Mouse (Mus musculus) spleen, postnatal 36 days (tissue): ENCODE results near the gene Pdzk1.

Experiments used
- DNase-seq, 2 experiments: peaks; one replicate each; pipeline ENCODE4 v3.0.0; 2022; ENCODE audit warnings: low spot score in 2 of 2, mixed read lengths in 1 of 2

Gene Pdzk1

DNA sequence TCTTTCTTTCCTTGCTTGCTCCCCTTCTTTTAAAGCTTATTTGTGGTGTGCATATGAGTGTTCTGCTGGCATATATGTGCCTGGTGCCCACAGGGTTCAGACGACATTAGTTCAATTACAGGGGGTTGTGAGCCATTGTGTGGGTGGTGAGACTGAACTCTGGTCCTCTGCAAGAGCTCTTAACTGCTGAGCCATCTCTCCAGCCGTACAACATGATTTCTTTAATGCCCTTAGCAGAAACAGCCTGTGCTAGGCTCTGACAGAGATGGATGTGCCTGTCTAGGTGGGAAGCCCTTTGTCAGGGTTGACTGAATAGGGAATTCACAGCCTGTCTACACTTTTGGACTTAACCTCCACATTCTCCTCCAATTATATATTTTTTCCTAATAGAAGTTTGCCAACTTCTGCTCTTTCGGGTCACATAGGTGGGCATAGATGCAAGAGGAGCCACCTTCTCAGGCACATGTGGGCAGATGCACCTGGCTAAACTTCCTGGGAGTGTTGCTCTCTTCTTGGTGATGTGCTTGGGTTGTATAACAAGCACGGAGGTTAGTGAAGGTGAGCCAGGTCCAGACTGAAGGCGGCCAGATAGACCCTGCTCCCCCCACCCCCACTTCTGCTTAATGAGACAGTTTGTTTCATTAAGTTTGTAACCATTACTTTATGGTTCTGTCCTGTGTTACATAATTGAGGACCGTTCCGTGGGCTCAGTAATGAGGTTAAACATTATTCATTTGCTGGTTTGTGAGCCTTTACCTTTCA is 5.7 kb downstream of the Pdzk1 start:
- no peak for DNase-seq

DNA sequence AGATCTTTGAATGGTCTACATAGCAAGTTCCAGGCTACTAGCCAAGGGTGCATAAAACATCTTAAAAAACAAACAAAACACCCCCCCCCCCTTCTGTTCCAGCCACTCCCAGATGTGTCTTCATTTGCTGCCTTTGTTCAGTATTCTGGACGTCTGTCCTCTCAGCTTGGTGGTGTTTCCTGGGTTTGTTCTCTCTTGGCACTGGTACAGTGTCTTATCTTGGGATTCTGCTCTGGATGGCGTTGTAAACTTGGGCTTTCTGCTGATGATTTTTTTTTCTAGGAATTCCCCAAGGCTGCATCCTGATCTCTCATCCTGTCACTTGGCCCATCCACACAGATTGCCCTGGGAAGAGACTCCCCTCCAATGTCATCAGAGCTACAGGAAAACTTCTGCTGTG is 7.3 kb downstream of the Pdzk1 start:
- DNase-seq = no peak

DNA sequence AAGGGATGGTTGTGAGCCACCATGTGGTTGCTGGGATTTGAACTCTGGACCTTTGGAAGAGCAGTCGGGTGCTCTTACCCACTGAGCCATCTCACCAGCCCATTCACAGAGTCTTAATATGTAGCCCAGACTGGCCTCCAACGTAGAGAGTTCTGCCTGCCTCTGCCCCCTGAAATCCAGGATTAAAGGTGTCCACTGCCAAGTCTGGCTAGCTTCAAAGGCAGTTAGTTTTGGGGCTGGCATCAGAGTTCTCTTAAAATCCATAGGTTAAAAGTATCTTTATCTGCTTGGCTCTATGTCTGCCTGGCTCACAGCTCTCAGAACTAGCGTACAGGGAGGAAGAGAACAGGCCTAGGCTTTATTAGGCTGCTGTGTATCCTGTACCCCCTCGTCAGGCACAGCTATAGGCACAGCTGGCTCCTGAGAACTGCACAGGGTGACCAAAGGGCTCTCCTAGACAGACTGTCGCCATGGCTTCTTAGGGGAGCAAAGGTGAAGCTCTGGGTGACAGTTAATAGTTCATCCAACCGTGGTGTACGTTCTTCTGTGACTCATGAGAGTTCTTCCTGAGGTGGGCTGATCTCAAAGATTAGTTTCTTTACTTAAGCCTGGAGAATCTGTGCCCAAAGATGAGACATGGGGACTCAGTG is 10.0 kb downstream of the Pdzk1 start:
- DNase-seq = no peak

DNA sequence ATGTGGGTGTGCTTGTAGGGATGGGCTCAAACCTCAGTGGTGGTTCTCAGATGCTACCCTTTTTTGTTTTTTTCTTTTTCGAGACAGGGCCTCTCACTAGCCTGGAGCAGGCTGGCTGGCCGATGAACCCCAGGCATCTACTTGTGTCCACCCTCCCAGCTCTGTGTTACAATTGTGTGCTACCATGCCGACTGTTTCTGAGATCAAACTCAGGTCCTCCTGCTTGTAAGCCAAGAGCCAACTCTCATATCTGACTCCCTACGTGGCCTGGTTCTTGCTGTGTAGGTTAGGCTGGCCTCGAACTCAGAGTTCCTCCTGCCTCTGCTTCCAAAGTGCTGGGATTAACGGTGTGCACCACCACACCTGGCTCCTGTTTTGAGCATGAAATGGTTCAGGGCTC is 16.1 kb downstream of the Pdzk1 start:
- no peak for DNase-seq

DNA sequence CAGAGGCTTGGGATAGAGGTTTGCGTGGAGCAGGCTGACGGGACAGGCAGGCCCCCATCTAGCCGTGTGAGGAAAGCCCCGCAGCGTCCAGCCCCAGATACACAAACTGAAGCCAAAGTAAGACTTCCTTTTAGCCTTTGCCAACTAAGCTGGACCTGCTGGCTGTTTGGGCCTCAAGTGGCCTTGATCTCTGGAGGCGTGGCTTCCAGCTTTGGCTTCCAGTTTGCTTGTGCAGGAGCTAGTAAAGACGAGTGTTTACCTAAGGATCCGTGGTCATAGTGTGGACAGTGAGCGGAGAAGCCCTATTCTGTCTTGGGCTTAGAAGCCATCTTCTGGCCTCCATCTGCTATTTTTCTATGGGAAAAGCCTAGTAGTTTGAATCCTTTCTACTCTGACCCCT is 16.7 kb downstream of the Pdzk1 start:
- no peak for DNase-seq

DNA sequence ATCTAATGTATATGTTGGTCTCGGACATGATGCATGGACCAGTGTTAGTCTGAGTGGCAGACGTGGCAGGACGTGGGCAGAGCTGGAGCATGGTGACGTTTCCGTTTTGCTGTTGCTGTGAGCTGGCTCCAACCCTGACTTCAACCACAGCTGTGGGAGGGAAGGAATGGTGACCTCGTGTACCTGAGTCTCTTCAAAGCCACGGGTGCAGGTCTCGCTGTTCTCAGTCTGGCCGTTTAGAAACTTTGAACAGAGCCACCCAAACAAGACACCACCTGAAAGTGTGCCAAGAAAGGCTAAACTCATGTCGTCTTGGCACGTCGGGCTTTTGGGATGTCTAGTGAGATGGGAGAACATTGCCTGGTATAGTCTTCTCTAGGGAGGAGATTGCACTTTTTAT is 17.9 kb downstream of the Pdzk1 start:
- DNase-seq = no peak

DNA sequence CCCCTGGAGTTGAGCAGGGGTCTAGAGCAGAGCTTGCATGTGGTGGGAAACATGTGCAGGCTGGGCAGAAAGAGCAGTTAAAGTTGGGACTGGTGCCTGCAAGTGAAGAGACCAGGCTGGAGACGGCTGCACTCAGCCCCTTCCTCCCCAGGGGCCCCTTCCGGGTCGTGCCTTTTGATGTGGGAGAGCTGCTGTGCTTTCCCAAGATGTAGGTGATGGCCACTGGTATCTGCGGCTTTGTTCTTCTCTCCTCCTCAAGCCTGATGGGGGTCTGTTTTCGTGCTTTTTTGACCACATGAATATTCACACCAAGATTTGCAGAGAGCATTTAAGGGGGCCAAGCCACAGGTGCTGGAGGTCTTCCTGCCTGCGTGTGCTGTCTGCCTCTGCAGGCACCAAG is 18.6 kb downstream of the Pdzk1 start:
- DNase-seq = peak; percentile 18

DNA sequence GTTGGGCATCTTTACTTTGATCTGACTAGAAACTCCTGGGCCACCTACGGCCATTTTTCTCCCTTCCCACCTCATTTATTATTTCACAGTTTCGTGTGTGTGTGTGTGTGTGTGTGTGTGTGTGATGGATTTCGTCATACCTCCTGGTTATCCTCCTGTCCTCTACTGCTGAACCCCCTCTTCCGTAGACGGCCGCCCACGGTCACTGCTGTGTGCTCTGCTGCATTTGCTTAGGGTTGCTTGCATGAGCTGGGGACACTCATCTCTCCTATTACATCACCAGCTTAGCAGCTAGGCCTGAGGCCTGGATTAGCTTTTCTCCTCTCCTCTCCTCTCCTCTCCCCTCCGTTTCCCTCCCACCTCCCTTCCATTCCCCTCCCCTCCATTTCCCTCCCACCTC is 19.4 kb downstream of the Pdzk1 start:
- no peak for DNase-seq

DNA sequence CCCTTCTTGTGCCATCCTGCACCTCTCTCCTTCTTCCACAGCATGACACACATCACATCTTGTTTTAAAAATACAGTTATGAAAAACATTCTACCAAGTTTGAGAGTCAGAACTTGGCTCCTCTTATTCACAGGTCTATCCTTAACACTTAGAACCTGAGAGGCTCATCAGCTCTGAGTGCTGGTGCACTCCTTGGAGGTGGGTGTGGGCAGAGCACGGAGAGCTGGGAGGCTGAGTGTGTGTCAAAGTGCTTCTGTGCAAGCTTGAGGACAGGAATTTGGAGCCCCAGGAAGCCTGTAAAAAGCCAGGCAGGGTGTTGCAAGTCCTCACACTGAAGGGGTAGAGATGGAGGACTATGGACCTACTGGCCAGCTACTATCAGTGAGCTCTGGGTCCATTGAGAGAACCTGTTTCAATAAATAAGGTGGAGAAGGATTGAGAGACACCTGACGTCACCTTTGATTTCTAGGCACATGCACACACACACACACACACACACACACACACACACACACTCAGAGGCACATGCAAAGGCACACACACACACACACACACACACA is 20.2 kb downstream of the Pdzk1 start:
- no peak for DNase-seq

DNA sequence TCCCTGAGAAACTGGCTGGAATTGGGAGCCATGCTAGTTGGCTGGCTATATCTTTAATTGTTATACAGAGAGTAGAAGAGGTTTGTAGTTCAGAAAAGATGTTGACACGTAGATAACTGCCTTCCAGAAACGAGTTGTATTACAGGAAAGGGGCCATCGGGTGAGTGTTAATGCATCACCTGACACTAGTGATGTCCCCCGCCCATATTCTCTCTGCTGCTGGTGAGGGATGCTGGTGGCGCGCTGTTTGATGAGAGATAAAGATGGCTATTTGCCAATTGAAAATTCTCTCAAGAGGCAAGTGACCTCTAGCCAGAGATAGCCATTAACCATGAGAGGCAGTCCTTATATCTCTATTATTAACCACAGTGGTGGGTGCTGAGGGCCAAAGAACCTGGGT is 23.5 kb downstream of the Pdzk1 start:
- no peak for DNase-seq

DNA sequence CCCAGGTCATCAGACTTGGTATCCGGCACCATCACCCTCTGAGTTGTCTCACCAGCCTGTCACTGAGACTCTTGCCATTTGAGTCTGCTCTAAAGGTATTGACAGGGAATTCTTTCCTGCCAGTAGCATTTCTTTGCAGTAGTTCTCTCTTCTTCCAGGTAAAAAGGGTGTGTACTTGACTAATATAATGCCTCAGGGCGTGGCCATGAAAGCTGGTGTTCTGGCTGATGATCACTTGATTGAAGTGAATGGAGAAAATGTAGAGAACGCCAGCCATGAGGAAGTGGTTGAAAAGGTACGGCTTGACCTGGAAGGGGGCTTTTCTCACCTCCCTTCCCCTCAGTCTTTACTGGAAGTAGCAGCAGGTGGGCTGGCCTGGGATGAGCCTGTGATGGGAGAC is 25.3 kb downstream of the Pdzk1 start:
- DNase-seq = no peak

DNA sequence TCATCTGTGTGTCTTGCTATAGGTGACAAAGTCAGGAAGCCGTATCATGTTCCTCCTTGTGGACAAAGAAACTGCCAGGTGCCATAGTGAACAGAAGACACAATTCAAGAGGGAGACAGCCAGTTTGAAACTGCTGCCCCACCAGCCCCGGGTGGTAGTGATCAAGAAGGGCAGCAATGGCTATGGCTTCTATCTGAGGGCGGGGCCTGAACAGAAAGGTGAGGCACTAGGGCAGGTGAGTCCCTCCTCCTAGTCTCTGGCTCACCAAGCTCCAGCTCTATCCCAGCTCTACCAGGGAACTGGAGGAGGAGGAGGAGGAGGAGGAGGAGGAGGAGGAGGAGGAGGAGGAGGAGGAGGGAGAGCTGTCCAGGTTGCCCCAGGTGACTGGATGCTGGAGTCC is 26.7 kb downstream of the Pdzk1 start:
- no peak for DNase-seq

DNA sequence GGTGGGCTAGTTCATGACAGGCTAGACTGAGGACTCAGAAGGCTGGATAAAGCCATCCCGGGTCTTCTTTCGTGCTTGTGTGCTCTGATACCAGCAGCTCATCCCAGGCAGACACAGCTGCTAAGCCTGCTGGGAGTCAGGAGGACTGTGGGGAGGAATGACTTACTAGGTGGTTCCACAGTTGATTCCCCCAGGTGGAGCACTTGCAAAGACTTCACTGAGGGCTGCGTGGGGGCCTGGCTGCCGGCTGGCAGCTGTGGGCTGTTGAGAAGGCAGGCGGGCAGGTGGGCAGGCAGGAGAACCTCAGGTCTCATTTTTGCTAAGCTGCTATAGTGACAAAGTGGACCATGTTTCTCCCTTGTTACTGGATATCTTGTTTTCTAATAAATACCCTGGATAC is 31.4 kb downstream of the Pdzk1 start:
- no peak for DNase-seq

DNA sequence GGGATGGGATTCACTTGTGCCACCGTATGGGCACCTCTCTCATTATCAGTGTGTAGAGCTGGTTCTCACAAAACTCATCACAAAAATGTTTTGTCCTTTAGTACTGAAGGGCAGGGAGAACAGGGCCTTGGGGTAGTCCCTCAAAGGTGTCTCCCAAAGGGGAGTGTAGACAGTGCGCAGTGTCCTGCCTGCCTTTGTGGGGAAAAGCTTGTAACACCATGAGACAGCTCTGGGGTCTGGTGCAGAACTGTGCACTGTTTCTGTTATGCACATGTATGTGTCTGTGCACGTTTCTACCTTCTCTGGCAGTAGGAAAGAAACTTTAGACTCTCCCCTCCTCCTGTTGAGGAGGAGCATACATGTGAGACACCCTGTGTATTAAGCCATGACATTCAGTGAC is 38.8 kb downstream of the Pdzk1 start:
- DNase-seq = no peak

DNA sequence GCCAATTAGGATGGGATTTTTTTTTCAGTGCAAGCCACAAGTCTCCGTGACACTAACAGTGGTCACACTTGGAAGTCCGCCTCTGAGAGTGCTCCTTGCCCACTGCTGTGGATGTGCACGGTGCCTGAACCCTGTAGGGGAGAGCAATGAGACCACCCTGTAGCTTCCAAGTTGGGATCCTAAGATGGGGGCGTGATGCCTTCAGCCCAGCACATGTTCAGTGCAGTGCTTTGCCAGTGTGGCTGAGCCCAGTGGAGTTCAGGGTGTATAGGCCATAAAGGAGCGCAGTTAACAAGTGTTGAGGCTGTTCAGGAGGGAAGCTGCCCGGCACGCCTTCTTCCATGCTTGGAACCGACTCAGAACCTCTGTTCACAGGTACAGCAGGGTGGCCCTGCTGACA is 39.5 kb downstream of the Pdzk1 start:
- no peak for DNase-seq

DNA sequence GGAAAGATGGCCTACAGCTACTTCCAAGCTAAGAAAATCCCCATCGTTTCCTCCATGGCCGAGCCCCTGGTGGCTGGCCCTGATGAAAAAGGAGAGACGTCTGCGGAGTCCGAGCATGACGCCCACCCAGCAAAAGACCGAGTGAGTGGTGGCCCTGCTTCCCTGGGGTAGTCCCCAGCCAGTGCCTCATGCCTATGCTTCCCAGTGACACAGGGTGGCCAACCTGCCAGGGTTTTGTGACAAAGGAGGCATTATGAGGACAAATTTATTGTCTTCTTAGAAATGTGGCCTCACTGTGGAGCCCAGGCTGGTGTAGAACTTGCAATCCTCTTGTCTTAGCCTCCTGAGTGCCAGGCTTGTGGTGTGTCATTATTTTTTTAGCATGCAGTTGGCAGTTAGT is 40.0 kb downstream of the Pdzk1 start:
- DNase-seq = no peak

DNA sequence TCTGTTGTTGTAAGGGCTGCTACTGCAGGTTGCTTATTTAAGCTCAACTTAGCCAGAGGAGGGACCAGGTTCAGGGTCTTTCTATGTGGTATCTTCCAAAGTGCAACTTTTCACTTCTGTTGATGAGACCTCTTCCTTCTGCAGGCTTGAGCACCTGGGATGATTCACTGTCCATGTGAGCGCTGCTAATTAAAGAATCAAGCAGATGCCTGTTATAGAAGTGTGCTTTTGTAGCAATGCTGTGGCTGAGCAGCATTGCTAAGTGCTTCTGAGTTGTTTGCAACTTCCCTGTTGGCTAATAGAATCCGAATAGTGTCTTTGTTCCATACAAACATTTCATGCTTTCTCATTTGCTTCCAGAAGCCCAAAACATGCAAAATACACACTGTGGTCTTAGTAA is 41.2 kb downstream of the Pdzk1 start:
- DNase-seq = no peak

DNA sequence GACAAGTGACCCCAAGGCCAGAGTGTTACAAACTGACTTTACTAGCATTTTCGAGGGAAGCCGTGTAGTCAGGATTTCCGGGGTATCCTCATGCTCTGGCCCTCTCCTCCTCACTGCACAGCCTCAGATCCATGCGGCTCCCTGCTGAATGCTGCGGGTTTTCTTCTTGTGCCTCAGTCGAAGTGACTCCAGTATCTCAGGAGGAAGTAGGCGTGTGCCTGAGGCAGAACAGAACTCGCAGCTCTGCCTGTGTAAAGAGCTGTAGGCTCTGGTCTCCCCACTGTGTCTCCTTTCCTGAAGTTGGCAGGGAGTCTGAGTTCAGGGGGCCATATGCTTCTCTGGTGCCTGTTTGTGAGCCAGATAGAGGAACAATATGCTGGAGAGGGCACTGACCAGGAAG is 42.0 kb downstream of the Pdzk1 start:
- no peak for DNase-seq

DNA sequence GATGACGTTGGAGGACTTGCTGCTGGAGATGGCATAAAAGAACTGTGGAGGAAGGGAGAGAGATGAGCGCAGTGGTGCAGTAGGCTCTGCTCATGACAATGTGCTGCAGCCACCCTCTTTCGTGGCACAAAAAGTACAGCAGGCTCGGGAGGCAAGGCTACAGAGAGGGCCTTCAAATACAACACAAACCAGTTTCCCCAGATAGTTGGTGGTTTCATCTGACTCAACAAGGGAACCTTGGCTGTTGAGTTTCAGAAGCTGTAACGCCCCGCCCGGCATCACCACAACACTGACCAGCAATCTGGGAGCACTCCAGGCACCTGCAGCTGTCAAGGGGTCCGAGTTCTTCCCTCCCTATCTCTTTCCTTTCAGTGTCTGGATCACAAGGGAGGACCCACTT is 43.4 kb downstream of the Pdzk1 start:
- no peak for DNase-seq

DNA sequence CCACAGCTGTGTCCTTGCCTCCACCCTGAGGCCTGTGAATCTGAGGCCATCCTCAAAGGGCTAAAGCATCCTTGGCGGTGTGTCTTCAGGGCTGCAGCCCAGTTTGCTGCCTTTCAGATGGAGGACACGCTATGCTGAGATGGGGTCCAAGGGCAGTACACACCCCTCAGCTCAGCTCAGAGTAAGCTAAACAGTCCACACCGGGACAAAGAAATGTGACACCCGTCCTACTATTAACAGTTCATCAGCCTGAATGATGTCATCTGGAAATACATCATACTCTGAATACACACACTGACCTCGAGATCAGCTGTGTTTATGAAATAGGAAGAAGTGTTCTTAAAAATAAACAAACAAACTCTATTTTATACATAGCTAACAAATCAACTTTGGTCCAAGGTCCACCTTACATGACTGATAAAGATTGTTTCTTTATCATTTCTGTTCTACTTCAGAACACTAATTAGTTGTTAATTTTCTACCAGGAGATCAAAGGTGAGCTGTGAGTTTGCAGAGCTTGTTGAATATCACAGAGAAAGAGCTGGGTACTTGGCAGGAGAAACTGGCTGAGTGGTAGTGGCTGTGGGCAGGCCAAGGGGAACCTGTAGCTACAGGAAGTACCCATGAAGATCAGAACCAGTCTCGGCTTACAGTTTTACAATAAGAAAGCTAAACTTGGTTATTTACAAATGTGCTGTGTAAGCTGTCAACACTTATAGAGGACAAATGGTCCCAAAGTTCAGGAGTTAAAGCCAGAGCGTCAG is 45.9 kb downstream of the Pdzk1 start:
- no peak for DNase-seq

DNA sequence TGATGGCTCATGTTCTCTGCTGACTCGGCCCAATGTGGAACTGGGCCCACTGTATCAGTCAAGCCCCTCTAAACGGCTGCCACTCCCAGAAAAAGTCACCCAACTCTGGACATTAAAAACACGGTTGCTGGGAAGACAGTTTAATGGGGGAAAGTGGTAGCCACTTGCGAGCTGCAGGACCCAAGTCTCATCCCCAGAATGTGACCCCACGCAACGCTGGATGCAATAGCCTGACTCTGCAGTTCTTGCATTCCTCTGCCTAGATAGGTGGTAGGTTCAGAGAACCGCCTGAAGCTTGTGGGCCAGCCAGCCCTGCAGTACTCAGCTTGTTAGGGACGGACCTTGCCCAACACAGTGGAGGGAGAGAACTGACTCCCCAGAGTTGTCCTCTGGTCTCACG is 50.5 kb downstream of the Pdzk1 start:
- no peak for DNase-seq

DNA sequence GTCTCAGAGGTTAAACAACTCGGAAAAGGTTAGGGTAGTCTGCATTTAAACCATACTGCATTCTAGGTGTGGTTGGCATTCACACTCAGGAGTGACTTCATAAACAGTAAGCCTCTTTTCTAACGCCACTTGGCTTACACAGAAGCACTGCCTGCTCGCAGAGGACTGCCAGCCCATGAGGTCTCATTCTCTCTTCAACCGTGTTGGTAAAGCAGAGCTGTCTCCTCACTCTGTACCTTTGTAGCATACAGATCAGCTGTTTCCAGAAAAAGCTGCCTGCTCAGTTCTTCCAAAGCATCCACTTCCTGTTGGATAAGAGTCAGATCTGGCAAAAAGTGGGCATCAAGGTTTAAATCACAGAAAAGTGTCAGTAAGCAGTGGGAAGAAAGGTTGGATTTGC is 51.3 kb downstream of the Pdzk1 start:
- DNase-seq = no peak

DNA sequence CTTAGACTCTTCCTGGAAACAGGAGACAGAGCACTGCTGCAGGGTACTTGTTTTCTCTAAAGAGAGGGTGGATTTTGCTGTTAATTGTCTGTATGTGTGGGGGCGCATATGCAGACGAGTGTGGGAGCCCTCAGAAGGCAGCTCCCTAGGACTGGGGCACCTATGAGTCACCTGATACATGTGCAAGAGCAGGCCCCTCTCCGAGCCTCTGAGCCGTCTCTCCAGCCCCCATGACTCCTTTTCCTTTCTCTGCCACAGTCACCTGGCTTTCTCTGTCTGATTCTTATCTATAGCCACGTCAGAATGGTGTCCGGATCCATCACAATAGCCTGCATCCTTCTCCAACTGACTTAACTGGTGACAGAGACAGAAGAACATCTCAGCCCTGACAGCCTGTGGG is 52.5 kb downstream of the Pdzk1 start:
- no peak for DNase-seq
